Mouse (Mus musculus): ENCODE measurements at regions not wholly inside any gene's neighbourhood (a gene's known extent, or its start where the extent isn't known, plus 50 kb on each side); places are given as distances from the start of the nearest gene placed in this dataset.

DNA sequence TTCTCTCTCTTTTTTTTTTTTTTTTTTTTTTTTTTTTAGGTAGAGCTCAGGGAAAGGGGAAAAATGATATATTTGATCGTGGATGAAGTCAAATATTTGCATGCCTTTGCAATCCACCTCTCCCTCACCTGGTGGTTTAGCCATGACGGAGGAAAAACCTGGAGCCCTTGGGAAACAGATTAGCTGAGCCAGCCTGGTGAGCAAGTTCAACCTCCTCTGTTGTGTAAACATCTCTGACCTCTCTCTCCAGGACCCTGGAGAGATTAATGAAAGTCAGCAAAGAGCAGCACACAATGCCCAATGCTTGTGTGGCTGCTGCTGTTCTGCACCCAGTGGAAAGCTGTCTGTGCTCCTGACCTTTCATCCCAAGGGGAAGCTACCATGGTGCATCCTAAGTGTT, 530.2 kb upstream of the Auts2 start:
- Histone ChIP-seq H3K27me3 (replicated peaks; ENCODE audit: control insufficient read depth, insufficient read depth, low read length) (no peaks in the 10 kb centered on the region), H3K36me3 (ENCODE audit: control insufficient read depth, insufficient read depth, low read length) (no peaks in the 10 kb centered on the region), H3K4me3 (ENCODE audit: insufficient read depth, low read depth, low read length) (no peak overlapping the region), H3K27ac (ENCODE audit: insufficient read depth, low read depth, low read length) (no peak overlapping the region), H3K4me1 (ENCODE audit: control insufficient read depth, insufficient read depth, low read length) (peaks cover 2% of the 10 kb centered on the region; the same call in 1 of the 2 replicates)
- WGBS: 44% methylated on average over 2 of the region's 2 CpGs
- DNase-seq: peak; percentile 4
- no peak for TF ChIP-seq CTCF (conservative IDR thresholded peaks at IDR 0.05; ENCODE audit: insufficient read depth, insufficient read length, low read depth, low read length)
- no peak for TF ChIP-seq POLR2A (IDR thresholded peaks at IDR 0.05; ENCODE audit: low read depth, low read length)

DNA sequence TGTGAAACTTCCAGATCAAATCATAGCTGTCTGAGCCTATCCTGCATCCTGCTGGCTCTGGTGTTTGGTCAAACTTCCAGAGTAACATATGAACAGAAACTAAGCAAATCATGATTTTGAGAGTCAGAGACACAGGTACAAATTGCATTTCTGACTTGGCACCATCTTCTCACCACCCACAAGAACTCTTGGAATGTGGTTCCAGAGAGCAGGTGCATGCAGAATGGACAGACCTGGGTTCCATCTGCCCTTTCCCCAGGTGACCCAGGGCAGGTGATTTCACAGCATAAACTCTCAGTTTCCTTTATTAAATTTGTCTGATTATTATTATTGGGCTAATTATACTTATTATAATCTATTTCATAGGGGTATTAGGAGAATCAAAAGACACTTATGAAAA, 527.0 kb upstream of the Auts2 start:
- DNase-seq: no peak
- Histone ChIP-seq H3K27me3 (replicated peaks; ENCODE audit: control insufficient read depth, insufficient read depth, low read length) (no peaks in the 10 kb centered on the region), H3K36me3 (ENCODE audit: control insufficient read depth, insufficient read depth, low read length) (no peaks in the 10 kb centered on the region), H3K27ac (ENCODE audit: insufficient read depth, low read depth, low read length) (no peak overlapping the region), H3K4me1 (ENCODE audit: control insufficient read depth, insufficient read depth, low read length) (peaks cover 2% of the 10 kb centered on the region; the same call in 1 of the 2 replicates), H3K4me3 (ENCODE audit: insufficient read depth, low read depth, low read length) (no peak overlapping the region)
- TF ChIP-seq POLR2A (IDR thresholded peaks at IDR 0.05; ENCODE audit: low read depth, low read length): no peak
- TF ChIP-seq CTCF (conservative IDR thresholded peaks at IDR 0.05; ENCODE audit: insufficient read depth, insufficient read length, low read depth, low read length): no peak

DNA sequence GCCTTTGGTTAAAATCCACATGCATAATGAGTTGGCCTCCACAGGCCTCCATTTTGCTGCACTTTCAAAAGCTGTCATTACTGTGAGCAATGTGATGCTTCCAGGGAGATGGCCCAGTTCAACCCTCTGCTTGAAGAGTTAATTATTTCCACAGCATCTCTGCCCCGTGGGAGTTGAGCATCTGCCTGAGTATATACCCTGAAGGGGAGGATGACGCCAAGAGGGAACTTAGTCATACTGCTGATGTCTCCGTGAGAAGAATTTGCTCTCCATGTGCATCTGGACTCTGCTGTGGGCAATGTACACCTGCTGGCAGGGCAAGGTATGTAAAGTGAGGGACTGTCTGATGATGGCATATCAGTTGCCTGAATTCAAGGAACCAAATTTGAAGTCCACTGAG, 519.3 kb upstream of the Auts2 start:
- H3K27me3 ChIP-seq (replicated peaks; ENCODE audit: control insufficient read depth, insufficient read depth, low read length): no peaks in the 10 kb centered on the region
- no peak for TF ChIP-seq CTCF (conservative IDR thresholded peaks at IDR 0.05; ENCODE audit: insufficient read depth, insufficient read length, low read depth, low read length)
- no peak for TF ChIP-seq POLR2A (IDR thresholded peaks at IDR 0.05; ENCODE audit: low read depth, low read length)
- DNase-seq: no peak
- no peaks in the 10 kb centered on the region for H3K36me3 ChIP-seq (ENCODE audit: control insufficient read depth, insufficient read depth, low read length)
- no peaks in the 10 kb centered on the region for H3K4me1 ChIP-seq (ENCODE audit: control insufficient read depth, insufficient read depth, low read length)
- H3K4me3 ChIP-seq (ENCODE audit: insufficient read depth, low read depth, low read length): no peak overlapping the region
- WGBS: 54% methylated on average over 3 of the region's 3 CpGs
- H3K27ac ChIP-seq (ENCODE audit: insufficient read depth, low read depth, low read length): no peak overlapping the region

DNA sequence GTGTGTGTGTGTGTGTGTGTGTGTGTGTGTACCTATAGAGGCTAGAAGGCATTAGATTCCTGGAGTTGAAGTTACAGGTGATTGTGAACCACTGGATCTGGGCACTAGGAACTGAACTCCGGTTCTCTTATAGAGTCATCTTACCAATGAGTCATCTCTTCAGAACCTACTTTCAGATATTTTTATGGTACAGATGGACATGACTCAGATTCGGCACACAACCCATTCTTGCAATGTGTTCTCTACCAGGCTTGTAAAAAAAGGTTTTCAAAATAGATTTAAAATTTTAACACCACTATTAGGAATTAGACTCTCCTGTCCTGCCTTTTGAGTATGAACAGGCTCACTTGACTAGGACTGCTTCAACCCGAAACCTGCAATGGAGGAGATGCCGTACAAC, 504.3 kb upstream of the Auts2 start:
- H3K27me3 ChIP-seq (replicated peaks; ENCODE audit: control insufficient read depth, insufficient read depth, low read length): no peaks in the 10 kb centered on the region
- H3K4me3 ChIP-seq (ENCODE audit: insufficient read depth, low read depth, low read length): no peak overlapping the region
- no peaks in the 10 kb centered on the region for H3K4me1 ChIP-seq (ENCODE audit: control insufficient read depth, insufficient read depth, low read length)
- no peak for DNase-seq
- no peak overlapping the region for H3K27ac ChIP-seq (ENCODE audit: insufficient read depth, low read depth, low read length)
- 95% methylated on average over 4 of the region's 4 CpGs for WGBS
- no peak for TF ChIP-seq POLR2A (IDR thresholded peaks at IDR 0.05; ENCODE audit: low read depth, low read length)
- no peaks in the 10 kb centered on the region for H3K36me3 ChIP-seq (ENCODE audit: control insufficient read depth, insufficient read depth, low read length)

DNA sequence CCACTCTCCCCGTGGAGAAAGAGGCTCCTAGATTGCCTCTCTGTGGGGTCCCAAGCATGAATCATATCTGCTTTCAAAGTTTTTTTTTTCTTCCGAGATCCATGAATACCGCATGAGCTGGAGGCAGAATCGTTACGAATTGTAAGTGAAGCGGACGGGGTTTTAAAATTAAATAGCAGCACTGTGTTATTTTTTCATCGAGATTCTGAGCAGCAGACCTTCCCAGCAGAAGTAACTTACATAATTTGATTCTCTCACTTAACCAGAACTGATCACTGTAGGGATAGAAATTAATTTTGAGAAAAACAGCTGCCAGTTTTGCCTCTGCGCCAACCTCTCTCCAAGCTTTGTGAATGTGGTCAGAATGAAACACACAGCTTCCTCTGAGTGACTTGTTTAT, 502.5 kb upstream of the Auts2 start:
- H3K36me3 ChIP-seq (ENCODE audit: control insufficient read depth, insufficient read depth, low read length): no peaks in the 10 kb centered on the region
- H3K4me3 ChIP-seq (ENCODE audit: insufficient read depth, low read depth, low read length): no peak overlapping the region
- no peak for DNase-seq
- TF ChIP-seq POLR2A (IDR thresholded peaks at IDR 0.05; ENCODE audit: low read depth, low read length) (no peak), CTCF (conservative IDR thresholded peaks at IDR 0.05; ENCODE audit: insufficient read depth, insufficient read length, low read depth, low read length) (no peak)
- no peak overlapping the region for H3K27ac ChIP-seq (ENCODE audit: insufficient read depth, low read depth, low read length)
- H3K4me1 ChIP-seq (ENCODE audit: control insufficient read depth, insufficient read depth, low read length): no peaks in the 10 kb centered on the region
- 79% methylated on average over 9 of the region's 9 CpGs for WGBS
- H3K27me3 ChIP-seq (replicated peaks; ENCODE audit: control insufficient read depth, insufficient read depth, low read length): no peaks in the 10 kb centered on the region

DNA sequence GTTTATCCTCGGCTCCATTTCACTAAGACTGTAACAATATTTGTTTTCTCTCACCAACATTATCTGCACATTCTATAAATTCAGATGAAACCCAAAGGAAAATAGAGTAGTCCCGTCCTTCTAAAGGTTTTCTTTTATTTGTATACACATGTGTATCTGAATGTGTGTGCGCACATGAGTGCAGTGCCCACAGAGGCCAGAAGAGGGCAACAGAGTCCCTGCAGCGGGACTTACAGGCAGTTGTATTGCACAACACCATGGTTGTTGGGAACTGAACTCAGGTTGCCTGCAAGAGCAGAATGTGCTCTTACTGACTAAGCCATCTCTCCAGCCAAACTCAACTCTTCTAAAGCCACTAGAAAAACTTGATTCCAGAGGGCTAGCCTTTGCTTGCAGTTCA, 484.4 kb upstream of the Auts2 start:
- no peak overlapping the region for H3K27ac ChIP-seq (ENCODE audit: insufficient read depth, low read depth, low read length)
- H3K27me3 ChIP-seq (replicated peaks; ENCODE audit: control insufficient read depth, insufficient read depth, low read length): no peaks in the 10 kb centered on the region
- no peak for TF ChIP-seq POLR2A (IDR thresholded peaks at IDR 0.05; ENCODE audit: low read depth, low read length)
- no peak for TF ChIP-seq CTCF (conservative IDR thresholded peaks at IDR 0.05; ENCODE audit: insufficient read depth, insufficient read length, low read depth, low read length)
- H3K4me1 ChIP-seq (ENCODE audit: control insufficient read depth, insufficient read depth, low read length): no peaks in the 10 kb centered on the region
- H3K4me3 ChIP-seq (ENCODE audit: insufficient read depth, low read depth, low read length): no peak overlapping the region
- no peak for DNase-seq
- no peaks in the 10 kb centered on the region for H3K36me3 ChIP-seq (ENCODE audit: control insufficient read depth, insufficient read depth, low read length)
- WGBS: 88% methylated on average over 4 of the region's 4 CpGs

DNA sequence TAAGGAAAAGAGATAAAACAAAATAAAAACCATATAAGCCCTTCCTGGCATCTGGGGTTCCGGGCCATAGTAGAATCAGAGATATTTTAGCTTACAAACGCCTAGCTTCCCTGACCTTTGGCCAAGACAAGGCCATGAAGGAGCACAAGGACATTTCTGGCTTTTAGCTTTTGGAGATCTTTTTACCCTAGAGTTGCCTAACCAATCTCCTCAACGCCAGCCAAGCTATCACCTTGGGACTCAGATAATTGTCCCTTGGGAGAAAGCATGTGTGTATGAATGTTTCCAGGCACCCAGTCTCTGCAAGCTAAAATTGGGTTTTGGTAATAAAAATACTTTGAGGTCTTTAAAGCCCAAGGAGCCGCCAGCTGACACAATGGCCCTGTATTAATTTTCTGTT, 482.0 kb upstream of the Auts2 start:
- no peaks in the 10 kb centered on the region for H3K27me3 ChIP-seq (replicated peaks; ENCODE audit: control insufficient read depth, insufficient read depth, low read length)
- TF ChIP-seq CTCF (conservative IDR thresholded peaks at IDR 0.05; ENCODE audit: insufficient read depth, insufficient read length, low read depth, low read length): no peak
- TF ChIP-seq POLR2A (IDR thresholded peaks at IDR 0.05; ENCODE audit: low read depth, low read length): no peak
- DNase-seq: no peak

DNA sequence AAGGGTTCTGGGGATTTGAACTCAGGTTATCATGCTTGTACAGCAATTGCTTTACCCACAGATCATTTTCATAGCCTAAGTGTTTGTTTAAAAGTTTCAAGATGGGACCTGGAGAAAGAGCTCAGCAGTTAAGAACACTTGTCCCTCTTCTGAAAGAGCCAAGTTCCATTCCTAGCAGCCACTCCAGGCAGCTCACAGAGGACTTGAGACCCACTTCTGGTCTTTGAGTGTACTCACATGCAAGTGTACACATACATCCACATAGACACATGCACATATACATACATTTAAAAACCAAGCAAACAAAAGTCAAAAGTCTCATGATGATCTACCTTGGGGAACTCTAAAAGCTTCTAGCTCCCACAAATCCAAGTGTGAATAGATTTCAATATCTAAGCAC, 477.7 kb upstream of the Auts2 start:
- Histone ChIP-seq H3K27me3 (replicated peaks; ENCODE audit: control insufficient read depth, insufficient read depth, low read length) (no peaks in the 10 kb centered on the region), H3K4me1 (ENCODE audit: control insufficient read depth, insufficient read depth, low read length) (no peaks in the 10 kb centered on the region), H3K27ac (ENCODE audit: insufficient read depth, low read depth, low read length) (no peak overlapping the region), H3K4me3 (ENCODE audit: insufficient read depth, low read depth, low read length) (no peak overlapping the region), H3K36me3 (ENCODE audit: control insufficient read depth, insufficient read depth, low read length) (no peaks in the 10 kb centered on the region)
- TF ChIP-seq CTCF (conservative IDR thresholded peaks at IDR 0.05; ENCODE audit: insufficient read depth, insufficient read length, low read depth, low read length): no peak
- no peak for TF ChIP-seq POLR2A (IDR thresholded peaks at IDR 0.05; ENCODE audit: low read depth, low read length)
- no peak for DNase-seq

More for the DNA sequence above, 482.0 kb upstream of the Auts2 start:
- no peaks in the 10 kb centered on the region for H3K4me1 ChIP-seq (ENCODE audit: control insufficient read depth, insufficient read depth, low read length)
- H3K4me3 ChIP-seq (ENCODE audit: insufficient read depth, low read depth, low read length): no peak overlapping the region
- WGBS: 87% methylated on average over 4 of the region's 4 CpGs
- H3K36me3 ChIP-seq (ENCODE audit: control insufficient read depth, insufficient read depth, low read length): no peaks in the 10 kb centered on the region
- no peak overlapping the region for H3K27ac ChIP-seq (ENCODE audit: insufficient read depth, low read depth, low read length)
